Mouse (Mus musculus) small intestine, adult 2 months (tissue): ENCODE measurements around the gene Mtf2.

Experiments used
- CTCF ChIP-seq: fragments of 200-500 bp; IDR thresholded peaks from 2 replicates; pipeline ENCODE4 v1.5.1; 2012; ENCODE audit warnings: low read depth, mild to moderate bottlenecking, control low read depth, inconsistent platforms, low read length, moderate library complexity, mixed read lengths; ENCODE audit not compliant: insufficient replicate concordance, insufficient read length; ENCODE audit errors: extremely low read depth
- POLR2A ChIP-seq: fragments of 200-500 bp; IDR thresholded peaks from 2 replicates; pipeline ENCODE4 v1.6.1; 2012; ENCODE audit warnings: low read depth, mild to moderate bottlenecking, control low read depth, inconsistent platforms, low read length, moderate library complexity

GRCm38 (mm10) chr5:108028230-108028629 is 37.2 kb upstream of the Mtf2 start:
- no peak for TF ChIP-seq POLR2A
- TF ChIP-seq CTCF, result no peak
